Mouse (Mus musculus) bone marrow macrophage, adult 2 months (primary cell): Measurements from ENCODE around the gene Ftsj3.

ENCODE experiments used
- CTCF ChIP-seq: IDR thresholded peaks from 2 replicates; pipeline ENCODE4 v1.5.1; 2012; ENCODE audit warnings: low read depth, mild to moderate bottlenecking, low read length, moderate library complexity
- POLR2A ChIP-seq: IDR thresholded peaks from 2 replicates; pipeline ENCODE4 v1.6.1; 2012; ENCODE audit warnings: mild to moderate bottlenecking, low read depth, low read length, borderline replicate concordance

GRCm38 (mm10) chr11:106200756-106201155 is 55.1 kb downstream of the Ftsj3 start:
- no peak for TF ChIP-seq POLR2A
- TF ChIP-seq CTCF: no peak
